Mouse (Mus musculus): ENCODE measurements around the gene Atp6v1c2.

The Atp6v1c2 gene

GRCm38 (mm10) chr12:17333459-17333858, 4.3 kb upstream of the Atp6v1c2 start:
- no peak for DNase-seq (ENCODE audit: low read depth)

- DNase-seq (ENCODE audit: low read depth): no peak
These were observed 4.3 kb downstream of the Atp6v1c2 start for GRCm38 (mm10) chr12:17324549-17325470.

- no peak for DNase-seq (ENCODE audit: low read depth)
These were observed 10.7 kb downstream of the Atp6v1c2 start for GRCm38 (mm10) chr12:17318453-17318852.

GRCm38 (mm10) chr12:17317970-17318369, 11.2 kb downstream of the Atp6v1c2 start:
- no peak for DNase-seq (ENCODE audit: low read depth)

GRCm38 (mm10) chr12:17316096-17316495, 13.1 kb downstream of the Atp6v1c2 start:
- DNase-seq (ENCODE audit: low read depth): no peak

GRCm38 (mm10) chr12:17310852-17311839, 18.0 kb downstream of the Atp6v1c2 start:
- DNase-seq (ENCODE audit: low read depth): no peak

- no peak for DNase-seq (ENCODE audit: low read depth)
These were observed 20.9 kb downstream of the Atp6v1c2 start for GRCm38 (mm10) chr12:17308246-17308645.

- peak; percentile 53 for DNase-seq (ENCODE audit: low read depth)
These were observed 23.7 kb downstream of the Atp6v1c2 start for GRCm38 (mm10) chr12:17305445-17305844.

- no peak for DNase-seq (ENCODE audit: low read depth)
These were observed 29.3 kb downstream of the Atp6v1c2 start for GRCm38 (mm10) chr12:17299902-17300301.

- DNase-seq (ENCODE audit: low read depth): no peak
These were observed 32.3 kb downstream of the Atp6v1c2 start for GRCm38 (mm10) chr12:17296899-17297298.

- no peak for DNase-seq (ENCODE audit: low read depth)
These were observed 38.6 kb downstream of the Atp6v1c2 start for GRCm38 (mm10) chr12:17290569-17290968.

GRCm38 (mm10) chr12:17289913-17290312, 39.2 kb downstream of the Atp6v1c2 start:
- DNase-seq (ENCODE audit: low read depth): peak; percentile 11

- peak; percentile 83 for DNase-seq (ENCODE audit: low read depth)
These were observed 40.1 kb downstream of the Atp6v1c2 start for GRCm38 (mm10) chr12:17289060-17289459.

- DNase-seq (ENCODE audit: low read depth): no peak
These were observed 40.7 kb downstream of the Atp6v1c2 start for GRCm38 (mm10) chr12:17288496-17288895.

- DNase-seq (ENCODE audit: low read depth): no peak
These were observed 55.3 kb downstream of the Atp6v1c2 start for GRCm38 (mm10) chr12:17273841-17274240.

- peak; percentile 72 for DNase-seq (ENCODE audit: low read depth)
These were observed 57.9 kb downstream of the Atp6v1c2 start for GRCm38 (mm10) chr12:17271272-17271671.

- peak; percentile 45 for DNase-seq (ENCODE audit: low read depth)
These were observed 61.8 kb downstream of the Atp6v1c2 start for GRCm38 (mm10) chr12:17267316-17267715.

GRCm38 (mm10) chr12:17266673-17266990, 62.5 kb downstream of the Atp6v1c2 start:
- DNase-seq (ENCODE audit: low read depth): no peak

GRCm38 (mm10) chr12:17265971-17266672, 63.0 kb downstream of the Atp6v1c2 start, which contains the start of gene Pdia6:
Gene Pdia6 (plus strand): TSS chr12:17266545.
- DNase-seq (ENCODE audit: low read depth): peak; percentile 98

GRCm38 (mm10) chr12:17264826-17265225, 64.3 kb downstream of the Atp6v1c2 start:
- DNase-seq (ENCODE audit: low read depth): no peak

GRCm38 (mm10) chr12:17263881-17264280, 65.3 kb downstream of the Atp6v1c2 start:
- DNase-seq (ENCODE audit: low read depth): no peak

- no peak for DNase-seq (ENCODE audit: low read depth)
These were observed 68.2 kb downstream of the Atp6v1c2 start for GRCm38 (mm10) chr12:17261005-17261404.

Data from NIH3T3 (cell line).